Mouse (Mus musculus) heart, embryonic 14.5 days (tissue): ENCODE data around the gene Col4a4. TPM values are rescaled to one million over a fixed set of nuclear protein-coding genes. Genes with fewer than 3 reads are reported as not detected.

ENCODE experiments used
- ATAC-seq: fragments of 200-750 bp; cut with Nextera tagmentation; 2 replicates; pipeline ENCODE4 v1.8.0; 2017; ENCODE audit warnings: low read depth, moderate TSS enrichment; ENCODE audit not compliant: insufficient number of reproducible peaks, insufficient read depth, low FRiP score
- H3K27ac ChIP-seq, 2 experiments: fragments of 200-500 bp in 1 of 2; fragments of 300-500 bp in 1 of 2; sonication (generic) in 1 of 2; replicated peaks in 1 of 2; 2 replicates each; pipeline ENCODE4 v1.5.1; 2012 to 2014; ENCODE audit warnings: low read depth in 2 of 2, low read length in 2 of 2, control low read depth in 1 of 2, mild to moderate bottlenecking in 1 of 2, mixed read lengths in 1 of 2; ENCODE audit not compliant: control insufficient read depth in 1 of 2, insufficient read depth in 1 of 2
- H3K27me3 ChIP-seq: fragments of 300-500 bp; sonication (generic); 2 replicates; pipeline ENCODE4 v1.6.1; 2014; ENCODE audit warnings: mild to moderate bottlenecking, low read length, control low read depth; ENCODE audit not compliant: control insufficient read depth, insufficient read depth
- H3K36me3 ChIP-seq: fragments of 300-500 bp; sonication (generic); 2 replicates; pipeline ENCODE4 v1.6.1; 2014; ENCODE audit warnings: mild to moderate bottlenecking, control low read depth, low read length, mixed read lengths; ENCODE audit not compliant: control insufficient read depth, insufficient read depth
- H3K4me1 ChIP-seq, 2 experiments: fragments of 200-500 bp in 1 of 2; fragments of 300-500 bp in 1 of 2; sonication (generic) in 1 of 2; 2 replicates each; pipeline ENCODE4 v1.6.1; 2012 to 2014; ENCODE audit warnings: low read length in 2 of 2, control low read depth in 1 of 2, mixed read lengths in 1 of 2; ENCODE audit not compliant: control insufficient read depth in 2 of 2, insufficient read depth in 2 of 2
- H3K4me2 ChIP-seq: fragments of 300-500 bp; sonication (generic); 2 replicates; pipeline ENCODE4 v1.6.1; 2014; ENCODE audit warnings: mild to moderate bottlenecking, low read length
- H3K4me3 ChIP-seq, 2 experiments: fragments of 200-500 bp in 1 of 2; fragments of 300-500 bp in 1 of 2; sonication (generic) in 1 of 2; 2 replicates each; pipeline ENCODE4 v1.5.1; 2012 to 2014; ENCODE audit warnings: low read length in 2 of 2, mild to moderate bottlenecking in 2 of 2, control low read depth in 1 of 2, low read depth in 1 of 2, moderate library complexity in 1 of 2; ENCODE audit not compliant: control insufficient read depth in 1 of 2, insufficient read depth in 1 of 2
- H3K9ac ChIP-seq: fragments of 300-500 bp; sonication (generic); 2 replicates; pipeline ENCODE4 v1.6.1; 2014; ENCODE audit warnings: mild to moderate bottlenecking, low read length
- H3K9me3 ChIP-seq: fragments of 300-500 bp; sonication (generic); 2 replicates; pipeline ENCODE4 v1.6.1; 2016; ENCODE audit warnings: low read length, control low read depth; ENCODE audit not compliant: control insufficient read depth
- WGBS: fragments of 180-500 bp; shearing (Covaris S2); extraction: QIAGEN DNeasy Blood & Tissue Kit; methylation state at CpG from one replicate; pipeline ENCODE4 v1.1.7; 2014; 5-methylcytosine and 5-hydroxymethylcytosine counted together
- polyA plus RNA-seq: library from polyadenylated mRNA; unstranded; fragments of >200 nt; fragmentation: Nextera tagmentation; extraction: Ambion mirVana; gene quantifications from 2 replicates; pipeline ENCODE4 v1.2.1, GENCODE M21; 2014

Col4a4 gene
- polyA plus RNA-seq, 1 experiment from 2014 or later: 0.42 TPM

DNA sequence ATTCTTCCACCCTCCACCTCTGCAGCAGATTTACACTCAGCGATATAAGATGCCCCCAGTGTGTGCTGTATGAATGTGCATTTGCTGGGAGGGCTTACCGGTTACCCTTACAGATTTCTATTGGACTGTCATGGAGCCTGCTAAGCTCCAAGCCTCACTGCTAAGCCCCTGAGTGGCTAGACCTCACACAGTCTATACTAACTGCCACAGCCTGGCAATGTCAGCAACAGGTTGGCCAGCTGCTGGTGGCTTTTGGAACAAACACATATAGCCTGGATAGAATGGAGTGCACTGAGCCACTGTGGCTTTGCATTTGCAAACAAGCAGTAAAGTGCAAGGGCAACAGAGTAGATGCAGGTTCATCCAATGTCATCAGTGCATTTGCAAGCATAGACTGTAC lies 94.7 kb downstream of the Col4a4 start:
- H3K4me2 ChIP-seq: no peak overlapping the region
- no peaks in the 10 kb centered on the region for H3K27me3 ChIP-seq
- no peak overlapping the region for H3K4me3 ChIP-seq
- no peaks in the 10 kb centered on the region for H3K9me3 ChIP-seq
- no peak for ATAC-seq
- WGBS: 85% methylated on average over 2 of the region's 2 CpGs
- H3K4me1 ChIP-seq: no peaks in the 10 kb centered on the region
- no peak overlapping the region for H3K9ac ChIP-seq
- H3K36me3 ChIP-seq: no peaks in the 10 kb centered on the region
- no peak overlapping the region for H3K27ac ChIP-seq

DNA sequence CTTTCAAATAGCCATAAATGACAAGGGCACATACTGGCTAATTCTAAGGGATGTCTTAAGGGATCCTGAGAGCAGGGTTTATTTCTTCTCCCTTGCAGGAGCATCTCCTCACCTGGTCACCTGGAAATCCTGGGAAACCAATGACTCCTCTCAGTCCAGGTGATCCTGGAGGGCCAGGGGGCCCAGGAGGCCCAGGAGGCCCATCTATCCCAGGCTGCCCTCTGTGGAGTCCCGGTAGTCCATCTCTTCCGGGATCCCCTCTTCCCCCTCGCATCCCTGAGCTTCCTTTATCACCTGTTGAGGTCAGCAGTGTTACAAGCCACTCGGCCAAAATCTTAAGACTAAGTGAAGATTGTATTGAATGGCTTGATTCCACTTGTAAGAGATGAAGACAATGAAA lies 100.3 kb downstream of the Col4a4 start:
- H3K9me3 ChIP-seq: no peaks in the 10 kb centered on the region
- H3K36me3 ChIP-seq: no peaks in the 10 kb centered on the region
- no peak overlapping the region for H3K9ac ChIP-seq
- H3K4me3 ChIP-seq: no peak overlapping the region
- no peak overlapping the region for H3K4me2 ChIP-seq
- H3K4me1 ChIP-seq: no peaks in the 10 kb centered on the region
- WGBS: 66% methylated on average over 4 of the region's 4 CpGs
- ATAC-seq: no peak
- no peaks in the 10 kb centered on the region for H3K27me3 ChIP-seq
- H3K27ac ChIP-seq: no peak overlapping the region

DNA sequence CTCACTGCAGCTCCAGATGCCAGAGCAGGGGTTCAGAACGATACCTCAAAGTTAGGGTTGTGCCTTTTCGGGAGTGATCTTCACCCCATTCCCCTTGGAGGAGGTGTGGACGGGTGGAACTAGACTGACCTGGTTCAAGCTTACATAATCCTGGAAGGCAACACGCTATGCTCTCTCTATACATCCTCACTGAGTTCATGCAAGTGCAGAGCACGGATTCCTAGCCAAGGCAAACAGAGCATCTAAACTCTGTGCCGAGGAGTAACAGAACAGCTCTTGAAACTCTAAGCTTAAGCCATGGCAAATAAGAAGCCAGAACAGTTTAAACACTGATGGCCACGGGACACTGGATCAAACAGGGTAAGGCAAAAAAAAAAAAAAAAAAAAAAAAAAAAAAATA lies 104.3 kb downstream of the Col4a4 start:
- no peak overlapping the region for H3K4me3 ChIP-seq
- no peak overlapping the region for H3K4me2 ChIP-seq
- no peak overlapping the region for H3K27ac ChIP-seq
- no peak for ATAC-seq
- no peaks in the 10 kb centered on the region for H3K9me3 ChIP-seq
- 77% methylated on average over 7 of the region's 7 CpGs for WGBS
- no peaks in the 10 kb centered on the region for H3K27me3 ChIP-seq
- H3K9ac ChIP-seq: no peak overlapping the region
- H3K4me1 ChIP-seq: no peaks in the 10 kb centered on the region
- H3K36me3 ChIP-seq: no peaks in the 10 kb centered on the region

DNA sequence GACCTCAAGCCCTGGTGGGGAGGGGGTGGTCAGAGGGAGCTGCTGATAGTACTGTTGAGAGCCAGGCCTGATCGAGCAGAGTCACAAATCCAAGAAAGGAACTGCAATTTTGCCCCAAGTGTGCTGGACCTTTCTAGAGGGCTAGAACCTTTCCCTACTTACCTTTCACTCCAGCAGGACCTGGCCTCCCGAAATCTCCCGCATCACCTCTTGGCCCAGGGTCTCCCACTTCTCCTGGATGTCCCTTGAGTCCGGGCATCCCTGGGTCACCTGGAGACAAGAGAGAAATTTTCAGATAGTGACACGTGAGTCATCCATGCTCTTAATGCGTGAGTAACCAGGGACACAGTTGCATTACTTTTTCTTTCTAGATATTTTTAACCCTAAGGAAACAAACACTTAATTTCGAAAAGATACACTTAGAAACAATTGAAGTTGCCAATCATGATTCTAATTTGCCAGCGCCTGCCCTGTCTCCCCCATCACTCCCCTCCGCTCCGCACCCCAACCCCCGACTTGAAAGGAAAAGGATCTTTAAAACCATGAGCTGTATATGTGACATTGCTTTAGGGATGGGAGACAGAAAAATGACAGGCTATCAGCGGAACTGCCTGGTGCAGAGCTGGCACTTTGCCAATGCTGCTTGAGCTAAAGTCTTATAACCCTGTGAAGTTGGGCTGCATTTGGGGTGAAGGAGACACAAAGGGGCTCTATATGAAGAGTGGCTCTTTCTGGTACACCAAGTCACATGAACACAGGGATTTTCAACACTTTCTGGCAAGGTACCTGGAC lies 106.8 kb downstream of the Col4a4 start:
- no peak overlapping the region for H3K4me2 ChIP-seq
- H3K36me3 ChIP-seq: no peaks in the 10 kb centered on the region
- ATAC-seq: no peak
- H3K9me3 ChIP-seq: no peaks in the 10 kb centered on the region
- H3K4me1 ChIP-seq: no peaks in the 10 kb centered on the region
- H3K27ac ChIP-seq: no peak overlapping the region
- no peak overlapping the region for H3K4me3 ChIP-seq
- no peaks in the 10 kb centered on the region for H3K27me3 ChIP-seq
- 65% methylated on average over 12 of the region's 12 CpGs for WGBS
- no peak overlapping the region for H3K9ac ChIP-seq

DNA sequence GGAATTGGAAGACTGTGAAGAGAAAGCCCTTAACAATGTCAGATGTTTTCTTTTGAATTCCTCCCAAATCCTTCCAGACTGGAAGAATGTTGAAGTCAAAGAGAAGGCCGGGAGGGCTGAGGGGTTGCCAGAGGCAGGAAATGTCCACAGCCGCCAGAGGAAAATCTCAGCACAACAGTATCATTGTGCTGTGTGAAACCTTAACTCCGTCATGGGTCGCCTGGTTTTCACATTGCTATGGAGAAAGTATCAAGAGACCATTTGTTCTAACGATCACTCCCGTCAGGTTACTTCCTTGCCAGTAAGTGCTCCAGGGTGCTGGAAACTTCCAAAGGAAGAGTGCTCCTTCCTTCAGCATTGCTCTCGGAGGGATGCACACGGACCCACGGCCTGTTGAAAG lies 109.9 kb downstream of the Col4a4 start:
- ATAC-seq: no peak
- Histone ChIP-seq H3K36me3 (no peaks in the 10 kb centered on the region), H3K9ac (no peak overlapping the region), H3K27me3 (no peaks in the 10 kb centered on the region), H3K27ac (peak overlapping the region in 1 of 2 experiments; percentile 48; a peak in 2 of 4 replicates), H3K9me3 (no peaks in the 10 kb centered on the region), H3K4me1 (peaks cover 2 to 3% of the 10 kb centered on the region in 2 experiments; a peak in 1 of 4 replicates), H3K4me3 (no peak overlapping the region), H3K4me2 (no peak overlapping the region)
- WGBS: 45% methylated on average over 9 of the region's 9 CpGs

DNA sequence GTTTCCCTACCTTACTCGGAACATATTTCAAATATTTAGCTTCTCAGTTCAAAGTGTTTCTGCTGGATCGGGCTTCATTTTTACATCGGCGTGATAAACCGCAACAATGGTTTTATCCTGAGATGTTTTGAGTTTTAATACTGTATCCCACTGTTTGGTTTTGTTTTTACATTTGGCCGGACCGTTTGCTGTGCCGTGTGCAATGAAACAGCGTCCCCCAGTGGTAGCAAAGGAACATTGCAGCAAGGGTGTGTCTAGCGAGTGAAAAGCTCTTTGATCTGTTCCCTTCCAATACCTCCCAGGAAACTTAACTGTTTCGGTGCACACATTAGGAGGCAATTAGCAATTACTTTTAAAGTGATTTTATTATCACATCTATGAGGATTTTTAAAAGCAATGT lies 110.4 kb downstream of the Col4a4 start:
- Histone ChIP-seq H3K36me3 (no peaks in the 10 kb centered on the region), H3K9ac (no peak overlapping the region), H3K9me3 (no peaks in the 10 kb centered on the region), H3K27me3 (no peaks in the 10 kb centered on the region), H3K4me3 (no peak overlapping the region), H3K4me1 (peaks cover 2 to 3% of the 10 kb centered on the region in 2 experiments; a peak in 1 of 4 replicates), H3K27ac (no peak overlapping the region), H3K4me2 (no peak overlapping the region)
- ATAC-seq: no peak
- 51% methylated on average over 11 of the region's 11 CpGs for WGBS

DNA sequence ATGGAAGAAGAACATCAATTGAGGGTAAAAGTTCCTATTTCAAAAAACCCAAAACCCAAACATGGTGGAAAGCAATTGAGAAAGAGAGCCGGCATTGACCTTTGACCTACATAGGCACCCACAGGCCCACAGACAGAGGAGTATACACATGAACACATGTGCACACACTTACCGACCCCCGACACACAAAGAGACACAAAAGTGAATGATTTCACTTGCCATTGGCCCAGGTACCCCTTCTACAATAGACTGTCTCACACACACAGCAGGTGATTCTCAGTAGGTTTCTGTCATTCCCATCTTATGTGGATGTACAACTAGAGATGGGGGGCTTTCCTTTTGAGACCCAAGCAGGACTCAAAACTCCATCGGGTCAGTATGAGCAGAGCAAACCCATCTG lies 110.8 kb downstream of the Col4a4 start:
- H3K9ac ChIP-seq: no peak overlapping the region
- H3K4me2 ChIP-seq: no peak overlapping the region
- 82% methylated on average over 4 of the region's 4 CpGs for WGBS
- peaks cover 2 to 3% of the 10 kb centered on the region in 2 experiments; a peak in 1 of 4 replicates for H3K4me1 ChIP-seq
- ATAC-seq: no peak
- H3K4me3 ChIP-seq: no peak overlapping the region
- no peaks in the 10 kb centered on the region for H3K36me3 ChIP-seq
- H3K27ac ChIP-seq: no peak overlapping the region
- no peaks in the 10 kb centered on the region for H3K9me3 ChIP-seq
- H3K27me3 ChIP-seq: no peaks in the 10 kb centered on the region

DNA sequence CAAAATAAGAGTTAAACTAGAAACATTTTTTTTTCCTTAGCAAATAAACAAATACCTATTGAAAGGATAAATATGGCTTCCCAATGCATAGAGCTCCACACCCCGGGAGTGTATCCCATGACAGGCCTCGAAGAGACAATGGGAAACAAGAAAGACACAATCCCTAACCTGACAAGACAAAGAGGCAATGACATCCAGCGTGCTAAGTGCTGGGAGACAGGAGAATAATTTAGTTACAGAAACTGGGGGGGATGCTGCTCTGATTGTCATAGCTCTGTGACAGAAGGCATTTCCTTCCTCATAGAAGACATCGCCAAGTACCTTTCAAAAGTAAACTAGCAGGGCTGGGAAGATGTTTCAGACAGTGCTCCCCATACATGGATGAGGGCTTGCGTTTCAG lies 111.4 kb downstream of the Col4a4 start:
- H3K27me3 ChIP-seq: no peaks in the 10 kb centered on the region
- WGBS: 77% methylated on average over 5 of the region's 5 CpGs
- ATAC-seq: no peak
- H3K4me1 ChIP-seq: peaks cover 2 to 3% of the 10 kb centered on the region in 2 experiments; a peak in 1 of 4 replicates
- no peak overlapping the region for H3K27ac ChIP-seq
- no peak overlapping the region for H3K4me3 ChIP-seq
- no peaks in the 10 kb centered on the region for H3K36me3 ChIP-seq
- H3K9ac ChIP-seq: no peak overlapping the region
- H3K4me2 ChIP-seq: no peak overlapping the region
- H3K9me3 ChIP-seq: no peaks in the 10 kb centered on the region
